Mouse (Mus musculus): ENCODE results near the gene Scmh1. TPM values are rescaled to one million over a fixed set of nuclear protein-coding genes. Genes with fewer than 3 reads are reported as not detected.

Scmh1 gene
- polyA plus RNA-seq, 2 experiments = 42.6 to 57.4 TPM

DNA sequence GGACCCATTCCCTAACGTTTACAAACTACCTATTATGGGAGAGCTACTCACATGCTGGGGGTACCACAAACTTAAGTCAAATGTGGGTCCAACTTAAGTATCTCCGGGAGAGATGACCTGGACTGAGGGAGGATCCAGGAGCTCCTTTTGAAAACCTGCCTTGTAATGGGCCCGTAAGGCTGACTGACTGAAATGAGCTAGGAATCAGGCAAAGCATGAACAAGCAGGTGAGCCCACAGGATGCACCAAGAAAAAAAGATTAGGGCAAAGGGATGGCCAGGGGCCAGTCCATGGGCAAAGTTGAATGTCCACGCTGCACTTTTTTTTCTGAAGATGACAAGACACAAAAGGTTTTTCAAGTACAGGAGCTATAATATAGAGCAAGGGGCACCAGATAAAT lies 163.9 kb downstream of the Scmh1 start:
- no peaks in the 10 kb centered on the region for H3K27me3 ChIP-seq (ENCODE audit: control insufficient read depth, insufficient read depth, low read length)
- H3K4me1 ChIP-seq (ENCODE audit: control insufficient read depth, insufficient read depth, low read length) = peaks cover 34% of the 10 kb centered on the region
- peaks cover 16% of the 10 kb centered on the region for H3K36me3 ChIP-seq (ENCODE audit: control insufficient read depth, insufficient read depth, low read length)
- H3K4me2 ChIP-seq (replicated peaks; ENCODE audit: low read depth, low read length, severe bottlenecking) = peak overlapping the region; percentile 56
- DNase-seq (ENCODE audit: low spot score) (no peak), ATAC-seq (ENCODE audit: low FRiP score, low read depth) (no peak)
- H3K27ac ChIP-seq (replicated peaks; ENCODE audit: low read depth, low read length) = 0 out of 2 replicates have a peak overlapping the region, but pooled peaks have one; percentile 92
- WGBS = 4% methylated on average over 4 of the region's 4 CpGs
- H3K4me3 ChIP-seq (replicated peaks; ENCODE audit: low read length) = peak overlapping the region; percentile 78
- peak overlapping the region; percentile 82 for H3K9ac ChIP-seq (ENCODE audit: low read depth, low read length, severe bottlenecking)
- H3K9me3 ChIP-seq (ENCODE audit: control insufficient read depth, low read length) = no peaks in the 10 kb centered on the region
- TF ChIP-seq POLR2A (IDR thresholded peaks at IDR 0.05; ENCODE audit: borderline replicate concordance, extremely low read depth, insufficient read depth, insufficient read length) = no peak

GRCm38 (mm10) chr4:120569486-120570437 lies 164.7 kb downstream of the Scmh1 start, which contains the start of gene Ctps:
Gene Ctps (minus strand): TSS chr4:120570276.
- Histone ChIP-seq H3K4me2 (replicated peaks; ENCODE audit: low read depth, low read length, severe bottlenecking) (peak within 1 kb of the TSS; percentile 56), H3K27ac (replicated peaks; ENCODE audit: low read depth, low read length) (peak within 1 kb of the TSS; percentile 92), H3K9ac (ENCODE audit: low read depth, low read length, severe bottlenecking) (peak within 1 kb of the TSS; percentile 82), H3K27me3 (ENCODE audit: control insufficient read depth, insufficient read depth, low read length) (no peaks in the 10 kb centered on the region), H3K4me3 (replicated peaks; ENCODE audit: low read length) (peak within 1 kb of the TSS; percentile 78), H3K36me3 (ENCODE audit: control insufficient read depth, insufficient read depth, low read length) (peaks cover 9% of the 10 kb centered on the region), H3K9me3 (ENCODE audit: control insufficient read depth, low read length) (no peaks in the 10 kb centered on the region), H3K4me1 (ENCODE audit: control insufficient read depth, insufficient read depth, low read length) (peaks cover 34% of the 10 kb centered on the region)
- ATAC-seq (ENCODE audit: low FRiP score, low read depth) (peak; percentile 96), DNase-seq (ENCODE audit: low spot score) (peak; percentile 94)
- TF ChIP-seq POLR2A (IDR thresholded peaks at IDR 0.05; ENCODE audit: borderline replicate concordance, extremely low read depth, insufficient read depth, insufficient read length) = peak; percentile 85; the same call in 1 of the 2 replicates
- under 1% methylated on average over 80 of the region's 97 CpGs for WGBS

DNA sequence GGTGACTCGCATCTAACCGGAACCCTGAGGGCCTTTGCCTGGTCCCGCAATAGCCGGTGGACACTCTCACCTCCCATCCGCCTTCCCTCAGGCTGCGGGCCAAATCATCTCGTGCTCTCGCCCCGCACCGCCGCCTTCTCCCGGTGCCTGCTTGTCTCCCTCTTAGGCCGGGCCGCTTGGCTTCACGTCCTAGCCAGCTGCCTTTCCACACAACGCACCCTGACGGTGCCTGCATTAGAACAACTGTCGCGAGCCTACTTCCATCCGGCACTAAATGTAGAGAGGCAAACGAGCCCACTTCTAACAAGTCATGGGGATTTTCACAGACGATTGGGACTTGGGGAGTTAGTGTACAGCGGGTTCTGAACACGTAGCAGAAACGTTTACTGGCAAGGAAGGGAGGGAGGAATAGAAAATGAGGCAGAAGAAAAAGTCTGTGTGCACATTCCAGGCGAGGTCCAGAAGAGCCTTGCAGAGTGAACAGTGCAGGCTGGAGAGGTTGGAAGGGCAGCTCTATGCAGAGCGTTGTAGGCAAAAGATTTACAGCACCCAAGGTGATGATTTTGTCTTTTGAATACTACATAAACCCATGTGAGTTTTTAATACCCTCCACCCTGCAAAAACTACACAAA lies 165.5 kb downstream of the Scmh1 start:
- H3K27ac ChIP-seq (replicated peaks; ENCODE audit: low read depth, low read length) = peak overlapping the region; percentile 92
- H3K27me3 ChIP-seq (ENCODE audit: control insufficient read depth, insufficient read depth, low read length) = no peaks in the 10 kb centered on the region
- H3K9me3 ChIP-seq (ENCODE audit: control insufficient read depth, low read length) = no peaks in the 10 kb centered on the region
- H3K36me3 ChIP-seq (ENCODE audit: control insufficient read depth, insufficient read depth, low read length) = peaks cover 4% of the 10 kb centered on the region
- peak overlapping the region; percentile 78 for H3K4me3 ChIP-seq (replicated peaks; ENCODE audit: low read length)
- 0% methylated on average over 25 of the region's 27 CpGs for WGBS
- peak overlapping the region; percentile 56 for H3K4me2 ChIP-seq (replicated peaks; ENCODE audit: low read depth, low read length, severe bottlenecking)
- peak; percentile 25 for DNase-seq (ENCODE audit: low spot score)
- peak; percentile 56 for ATAC-seq (ENCODE audit: low FRiP score, low read depth)
- H3K4me1 ChIP-seq (ENCODE audit: control insufficient read depth, insufficient read depth, low read length) = peaks cover 34% of the 10 kb centered on the region
- H3K9ac ChIP-seq (ENCODE audit: low read depth, low read length, severe bottlenecking) = peak overlapping the region; percentile 82
- no peak for TF ChIP-seq POLR2A (IDR thresholded peaks at IDR 0.05; ENCODE audit: borderline replicate concordance, extremely low read depth, insufficient read depth, insufficient read length)

DNA sequence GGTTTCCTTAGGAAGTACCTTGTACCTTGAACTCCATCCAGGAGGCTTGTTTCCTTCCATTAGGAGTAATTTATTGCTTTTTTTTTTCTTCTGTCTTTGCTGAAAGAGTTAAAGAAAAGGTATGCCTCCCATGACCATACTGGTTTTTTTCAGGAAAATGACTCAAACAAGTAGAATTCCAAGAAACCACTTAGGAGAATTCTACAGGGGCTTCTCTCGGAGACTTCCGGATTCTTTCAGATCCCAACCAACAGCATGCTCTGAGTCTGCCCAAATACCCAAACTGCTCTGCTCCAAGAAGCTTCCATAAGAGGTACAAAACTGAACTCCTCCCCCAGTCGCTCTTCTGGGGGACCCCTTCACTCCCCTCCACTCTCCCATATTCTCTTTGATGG lies 166.0 kb downstream of the Scmh1 start:
- Histone ChIP-seq H3K27ac (replicated peaks; ENCODE audit: low read depth, low read length) (peak overlapping the region; percentile 92; the same call in 1 of the 2 replicates), H3K36me3 (ENCODE audit: control insufficient read depth, insufficient read depth, low read length) (peaks cover 4% of the 10 kb centered on the region), H3K27me3 (ENCODE audit: control insufficient read depth, insufficient read depth, low read length) (no peaks in the 10 kb centered on the region), H3K9ac (ENCODE audit: low read depth, low read length, severe bottlenecking) (peak overlapping the region; percentile 82), H3K4me2 (replicated peaks; ENCODE audit: low read depth, low read length, severe bottlenecking) (peak overlapping the region; percentile 56), H3K4me3 (replicated peaks; ENCODE audit: low read length) (peak overlapping the region; percentile 78), H3K9me3 (ENCODE audit: control insufficient read depth, low read length) (no peaks in the 10 kb centered on the region), H3K4me1 (ENCODE audit: control insufficient read depth, insufficient read depth, low read length) (peaks cover 34% of the 10 kb centered on the region)
- TF ChIP-seq POLR2A (IDR thresholded peaks at IDR 0.05; ENCODE audit: borderline replicate concordance, extremely low read depth, insufficient read depth, insufficient read length) = no peak
- 54% methylated on average over 3 of the region's 3 CpGs for WGBS
- no peak for ATAC-seq (ENCODE audit: low FRiP score, low read depth)
- DNase-seq (ENCODE audit: low spot score) = peak; percentile 22

- Histone ChIP-seq H3K27me3 (ENCODE audit: control insufficient read depth, insufficient read depth, low read length) (no peaks in the 10 kb centered on the region), H3K27ac (replicated peaks; ENCODE audit: low read depth, low read length) (0 out of 2 replicates have a peak overlapping the region, but pooled peaks have one; percentile 52), H3K4me2 (replicated peaks; ENCODE audit: low read depth, low read length, severe bottlenecking) (no peak overlapping the region; the same call in 1 of the 2 replicates), H3K9ac (ENCODE audit: low read depth, low read length, severe bottlenecking) (no peak overlapping the region), H3K36me3 (ENCODE audit: control insufficient read depth, insufficient read depth, low read length) (no peaks in the 10 kb centered on the region), H3K4me1 (ENCODE audit: control insufficient read depth, insufficient read depth, low read length) (peaks cover 34% of the 10 kb centered on the region), H3K4me3 (replicated peaks; ENCODE audit: low read length) (no peak overlapping the region), H3K9me3 (ENCODE audit: control insufficient read depth, low read length) (no peaks in the 10 kb centered on the region)
- ATAC-seq (ENCODE audit: low FRiP score, low read depth) = no peak
- 52% methylated on average over 3 of the region's 3 CpGs for WGBS
- TF ChIP-seq POLR2A (IDR thresholded peaks at IDR 0.05; ENCODE audit: borderline replicate concordance, extremely low read depth, insufficient read depth, insufficient read length) = no peak
- DNase-seq (ENCODE audit: low spot score) = no peak
These were observed 166.6 kb downstream of the Scmh1 start for GRCm38 (mm10) chr4:120571691-120572090.

Other genes with a start within 250 kb of the Scmh1 start
- gene Edn2, start 244.1 kb upstream of the Scmh1 start, polyA plus RNA-seq (2012; rRNA removed) = 2.3 and 2.7 TPM in 2 replicates
- gene Edn2, start 244.1 kb upstream of the Scmh1 start, polyA plus RNA-seq (2014; fragmentation: Nextera tagmentation; extraction: Ambion mirVana) = 2.3 and 2.9 TPM in 2 replicates
- gene Foxo6, start 117.9 kb upstream of the Scmh1 start, polyA plus RNA-seq (2012; rRNA removed) = 2.0 and 2.8 TPM in 2 replicates
- 0.29 and 0.48 TPM in 2 replicates for gene Foxo6, start 117.9 kb upstream of the Scmh1 start, polyA plus RNA-seq (2014; fragmentation: Nextera tagmentation; extraction: Ambion mirVana)
- 0.13 and 0.15 TPM in 2 replicates for gene Slfnl1, start 127.0 kb downstream of the Scmh1 start, polyA plus RNA-seq (2012; rRNA removed)
- 0.10 TPM in 1 of 2 replicates, not detected in the other for gene Slfnl1, start 127.0 kb downstream of the Scmh1 start, polyA plus RNA-seq (2014; fragmentation: Nextera tagmentation; extraction: Ambion mirVana)
- 42.4 and 48.3 TPM in 2 replicates for gene Ctps, start 165.0 kb downstream of the Scmh1 start, polyA plus RNA-seq (2012; rRNA removed)
- gene Ctps, start 165.0 kb downstream of the Scmh1 start, polyA plus RNA-seq (2014; fragmentation: Nextera tagmentation; extraction: Ambion mirVana) = 77.6 and 83.9 TPM in 2 replicates
- not detected in 2 replicates for gene Gm8439, start 183.5 kb downstream of the Scmh1 start, polyA plus RNA-seq (2012; rRNA removed)
- not detected in 2 replicates for gene Gm8439, start 183.5 kb downstream of the Scmh1 start, polyA plus RNA-seq (2014; fragmentation: Nextera tagmentation; extraction: Ambion mirVana)